In the genomic region with DNA sequence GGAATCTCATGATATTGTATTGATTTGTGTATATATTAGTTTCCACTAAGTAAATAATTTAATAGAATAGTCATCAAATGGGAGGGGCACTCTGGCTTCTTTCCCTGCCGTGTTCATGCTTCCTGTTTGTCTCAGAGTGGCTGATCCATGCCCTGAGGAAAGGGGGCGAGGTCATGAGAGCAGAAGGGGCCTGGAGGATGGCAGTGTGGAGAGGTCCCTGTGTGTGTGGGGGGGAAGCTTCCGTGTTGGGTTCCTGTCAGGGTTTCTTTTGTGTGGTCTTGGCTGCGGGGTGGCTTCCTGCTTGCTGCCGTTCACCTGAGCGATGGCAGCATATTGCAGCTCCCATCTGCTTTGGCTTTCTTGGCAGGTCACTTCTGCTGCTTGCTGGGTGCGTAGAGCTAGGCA, we compare ENCODE assay signal across 9 mouse cellular contexts.
A peak's percentile ranks its signal among the peaks of the same experiment; 100 is the strongest.
DNase-seq lines count a peak whose midpoint lies in the region; ATAC-seq and TF ChIP-seq lines count a peak whose summit lies in the region.
"Had no signal": no experiment of that assay in that cellular context is flagged by ENCODE, and none has a peak within 500 bp of the region (broad histone marks: within the 10 kb centered on the region; RNA-seq: fewer than 3 reads in every experiment).

No protein-coding gene starts in this region.

- H3K36me3 ChIP-seq in kidney, embryonic 16.5 days (ENCODE audit: insufficient read depth, low read length) = no peaks in the 10 kb centered on the region
- H3K36me3 ChIP-seq in embryonic facial prominence, embryonic 10.5 days (replicated peaks) = no peaks in the 10 kb centered on the region; the same call in 1 of the 2 replicates
- no peaks in the 10 kb centered on the region for H3K36me3 ChIP-seq in thymus, adult 2 months (ENCODE audit: control insufficient read depth, insufficient read depth, low read length)
- H3K36me3 ChIP-seq in midbrain, embryonic 15.5 days (replicated peaks) = no peaks in the 10 kb centered on the region
- no peaks in the 10 kb centered on the region for H3K36me3 ChIP-seq in intestine, embryonic 15.5 days

- no peak for TF ChIP-seq CTCF in brain, embryonic 14.5 days (IDR thresholded peaks at IDR 0.05; ENCODE audit: borderline replicate concordance, extremely low read depth, insufficient read depth, insufficient read length)
- 0 out of 2 replicates have a peak, but pooled peaks have one; percentile 42 for TF ChIP-seq CTCF in thymus, adult 2 months (IDR thresholded peaks at IDR 0.05; ENCODE audit: borderline replicate concordance, control insufficient read depth, extremely low read depth, insufficient read depth, low read length, poor library complexity)

- no peak for TF ChIP-seq POLR2A in brain, embryonic 14.5 days (IDR thresholded peaks at IDR 0.05; ENCODE audit: borderline replicate concordance, extremely low read depth, insufficient read depth, insufficient read length, poor library complexity, severe bottlenecking)
- TF ChIP-seq POLR2A in thymus, adult 2 months (IDR thresholded peaks at IDR 0.05; ENCODE audit: control insufficient read depth, extremely low read depth, insufficient read depth, low read length, poor library complexity) = no peak

- no peaks in the 10 kb centered on the region for H3K27me3 ChIP-seq in kidney, embryonic 16.5 days (ENCODE audit: insufficient read depth, low read length)
- no peaks in the 10 kb centered on the region for H3K27me3 ChIP-seq in embryonic facial prominence, embryonic 10.5 days (replicated peaks; ENCODE audit: low read depth, poor library complexity, severe bottlenecking)
- no peaks in the 10 kb centered on the region for H3K27me3 ChIP-seq in thymus, adult 2 months (ENCODE audit: control insufficient read depth, insufficient read depth, low read length)
- no peaks in the 10 kb centered on the region for H3K27me3 ChIP-seq in midbrain, embryonic 15.5 days (replicated peaks)
- no peaks in the 10 kb centered on the region for H3K27me3 ChIP-seq in intestine, embryonic 15.5 days (replicated peaks)

- no peak for ATAC-seq in kidney, embryonic 16.5 days (ENCODE audit: low FRiP score, low TSS enrichment)
- no peak for ATAC-seq in erythroblast, adult 5-6 weeks (replicated peaks; ENCODE audit: low FRiP score, poor library complexity, severe bottlenecking)
- no peak for ATAC-seq in midbrain, embryonic 15.5 days (replicated peaks)
- ATAC-seq in intestine, embryonic 15.5 days = no peak

- peaks cover 22% of the 10 kb centered on the region for H3K4me1 ChIP-seq in kidney, embryonic 16.5 days (ENCODE audit: insufficient read depth, low read length)
- H3K4me1 ChIP-seq in embryonic facial prominence, embryonic 10.5 days = peaks cover 63% of the 10 kb centered on the region
- peaks cover 36% of the 10 kb centered on the region for H3K4me1 ChIP-seq in thymus, adult 2 months (replicated peaks; ENCODE audit: control insufficient read depth, insufficient read depth, low read length)
- peaks cover 63% of the 10 kb centered on the region for H3K4me1 ChIP-seq in midbrain, embryonic 15.5 days
- peaks cover 31% of the 10 kb centered on the region for H3K4me1 ChIP-seq in intestine, embryonic 15.5 days (replicated peaks)

- H3K4me3 ChIP-seq in kidney, embryonic 16.5 days (ENCODE audit: low read length) = no peak overlapping the region
- no peak overlapping the region for H3K4me3 ChIP-seq in embryonic facial prominence, embryonic 10.5 days
- no peak overlapping the region for H3K4me3 ChIP-seq in thymus, adult 2 months (ENCODE audit: control insufficient read depth, insufficient read depth, low read length)
- H3K4me3 ChIP-seq in midbrain, embryonic 15.5 days = no peak overlapping the region
- no peak overlapping the region for H3K4me3 ChIP-seq in intestine, embryonic 15.5 days (replicated peaks)
- H3K4me3 ChIP-seq: left cerebral cortex, adult 2 months had no signal

- H3K27ac ChIP-seq in kidney, embryonic 16.5 days (ENCODE audit: low read length) = no peak overlapping the region
- peak overlapping the region; percentile 40 for H3K27ac ChIP-seq in embryonic facial prominence, embryonic 10.5 days (replicated peaks)
- H3K27ac ChIP-seq in thymus, adult 2 months (ENCODE audit: control insufficient read depth, insufficient read depth, low read length) = 0 out of 2 replicates have a peak overlapping the region, but pooled peaks have one; percentile 0
- H3K27ac ChIP-seq in midbrain, embryonic 15.5 days = no peak overlapping the region
- no peak overlapping the region for H3K27ac ChIP-seq in intestine, embryonic 15.5 days
- H3K27ac ChIP-seq: left cerebral cortex, adult 2 months had no signal

- peak; percentile 40 for DNase-seq in kidney, postnatal 14 days
- peak; percentile 70 for DNase-seq in brain, embryonic 14.5 days (ENCODE audit: low read depth)
- no peak for DNase-seq in embryonic facial prominence, embryonic 10.5 days (ENCODE audit: low spot score)
- peak; percentile 88 for DNase-seq in thymus, adult 2 months

- no peak overlapping the region for H3K9ac ChIP-seq in kidney, embryonic 16.5 days (replicated peaks; ENCODE audit: low read length)
- no peak overlapping the region for H3K9ac ChIP-seq in midbrain, embryonic 15.5 days
- no peak overlapping the region for H3K9ac ChIP-seq in intestine, embryonic 15.5 days

- WGBS in kidney, embryonic 16.5 days = 57% methylated on average over 7 of the region's 7 CpGs
- 53% methylated on average over 7 of the region's 7 CpGs for WGBS in embryonic facial prominence, embryonic 10.5 days
- WGBS in thymus, adult 2 months = 6% methylated on average over 7 of the region's 7 CpGs
- 77% methylated on average over 7 of the region's 7 CpGs for WGBS in midbrain, embryonic 15.5 days
- WGBS in intestine, embryonic 15.5 days = 59% methylated on average over 7 of the region's 7 CpGs

- H3K9me3 ChIP-seq in kidney, embryonic 16.5 days (ENCODE audit: low read length) = no peaks in the 10 kb centered on the region
- no peaks in the 10 kb centered on the region for H3K9me3 ChIP-seq in embryonic facial prominence, embryonic 10.5 days
- no peaks in the 10 kb centered on the region for H3K9me3 ChIP-seq in midbrain, embryonic 15.5 days
- no peaks in the 10 kb centered on the region for H3K9me3 ChIP-seq in intestine, embryonic 15.5 days

- H3K4me2 ChIP-seq in kidney, embryonic 16.5 days (replicated peaks; ENCODE audit: low read depth, low read length) = no peak overlapping the region
- H3K4me2 ChIP-seq in midbrain, embryonic 15.5 days = no peak overlapping the region
- H3K4me2 ChIP-seq in intestine, embryonic 15.5 days (replicated peaks) = no peak overlapping the region

Comparison
In these comparisons a context has a peak if more than half of its experiments do, and no peak if none do; other contexts are left out.
1. H3K27ac ChIP-seq: peak in embryonic facial prominence, embryonic 10.5 days (single experiment) and thymus, adult 2 months (single experiment); none in kidney, embryonic 16.5 days (single experiment), midbrain, embryonic 15.5 days (single experiment) and intestine, embryonic 15.5 days (single experiment).